Mouse (Mus musculus) brain, embryonic 14.5 days (tissue): ENCODE data around the gene Rapgef3.

Experiments
- CTCF ChIP-seq: fragments of 200-500 bp; IDR thresholded peaks from 2 replicates; pipeline ENCODE4 v1.5.1; 2012; ENCODE audit warnings: inconsistent platforms, mild to moderate bottlenecking, moderate library complexity, borderline replicate concordance; ENCODE audit not compliant: insufficient read depth, insufficient read length; ENCODE audit errors: extremely low read depth
- POLR2A ChIP-seq: fragments of 200-500 bp; IDR thresholded peaks from 2 replicates; pipeline ENCODE4 v1.6.1; 2012; ENCODE audit warnings: mild to moderate bottlenecking, inconsistent platforms, borderline replicate concordance; ENCODE audit not compliant: poor library complexity, insufficient read depth, insufficient read length, severe bottlenecking; ENCODE audit errors: extremely low read depth

DNA sequence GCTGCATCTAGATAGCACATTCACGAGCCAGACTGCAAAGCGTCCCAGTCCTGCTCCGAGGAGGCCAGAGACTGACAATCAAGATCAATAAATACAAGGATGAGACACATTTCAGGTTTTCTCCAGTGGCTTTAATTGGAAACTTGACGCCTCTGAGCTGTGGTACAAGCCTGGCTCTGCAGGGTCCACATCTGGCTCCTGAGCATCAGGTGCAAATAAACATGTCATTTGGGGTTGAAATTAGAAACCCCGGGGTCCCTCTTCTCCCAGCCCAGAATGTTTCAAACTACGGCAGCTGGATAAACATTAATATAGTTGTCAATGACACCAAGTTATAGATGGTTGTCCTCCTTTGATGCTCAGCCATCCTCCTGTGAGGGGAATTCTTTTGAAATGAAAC lies 56.9 kb downstream of the Rapgef3 start:
- TF ChIP-seq POLR2A (no peak), CTCF (no peak)
